Mouse (Mus musculus) thymus, adult 2 months (tissue): ENCODE results near the gene Pla1a.

Experiments used
- CTCF ChIP-seq: fragments of 200-500 bp; IDR thresholded peaks from 2 replicates; pipeline ENCODE4 v1.5.1; 2012; ENCODE audit warnings: mild to moderate bottlenecking, control low read depth, low read length, moderate library complexity, borderline replicate concordance; ENCODE audit not compliant: control insufficient read depth, poor library complexity, insufficient read depth; ENCODE audit errors: extremely low read depth
- POLR2A ChIP-seq: fragments of 200-500 bp; IDR thresholded peaks from 2 replicates; pipeline ENCODE4 v1.6.1; 2012; ENCODE audit warnings: mild to moderate bottlenecking, low read length, control low read depth, moderate library complexity; ENCODE audit not compliant: control insufficient read depth, poor library complexity, insufficient read depth; ENCODE audit errors: extremely low read depth

DNA sequence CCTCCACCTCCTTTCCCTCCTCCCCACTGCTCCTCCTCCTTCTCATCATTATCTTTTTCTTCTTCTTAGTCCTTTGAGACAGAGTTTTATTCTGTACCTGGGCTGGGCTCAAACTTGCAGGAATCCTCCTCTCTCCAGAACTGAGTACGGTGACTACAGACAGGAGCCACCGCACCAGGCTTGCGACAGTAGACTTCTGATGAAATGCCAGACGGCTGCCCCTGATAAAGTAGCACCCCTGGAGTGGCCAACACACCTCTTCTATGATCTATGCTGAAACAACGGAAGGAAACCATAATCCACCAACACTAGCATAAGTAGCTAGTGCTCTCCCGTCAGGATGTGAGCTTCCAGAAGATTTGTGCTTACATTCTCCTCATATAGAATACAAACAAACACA lies 45.6 kb downstream of the Pla1a start:
- TF ChIP-seq POLR2A = no peak
- no peak for TF ChIP-seq CTCF
